Mouse (Mus musculus) liver, adult 2 months (tissue): Measurements from ENCODE around the gene 5730409E04Rik.

ENCODE experiments used
- CTCF ChIP-seq: fragments of 200-500 bp; IDR thresholded peaks from 2 replicates; pipeline ENCODE4 v1.5.1; 2011; ENCODE audit warnings: low read depth, low read length, control low read depth
- POLR2A ChIP-seq: fragments of 200-500 bp; IDR thresholded peaks from 2 replicates; pipeline ENCODE4 v1.6.1; 2011; ENCODE audit warnings: low read length, control low read depth; ENCODE audit not compliant: insufficient read depth; ENCODE audit errors: extremely low read depth

DNA sequence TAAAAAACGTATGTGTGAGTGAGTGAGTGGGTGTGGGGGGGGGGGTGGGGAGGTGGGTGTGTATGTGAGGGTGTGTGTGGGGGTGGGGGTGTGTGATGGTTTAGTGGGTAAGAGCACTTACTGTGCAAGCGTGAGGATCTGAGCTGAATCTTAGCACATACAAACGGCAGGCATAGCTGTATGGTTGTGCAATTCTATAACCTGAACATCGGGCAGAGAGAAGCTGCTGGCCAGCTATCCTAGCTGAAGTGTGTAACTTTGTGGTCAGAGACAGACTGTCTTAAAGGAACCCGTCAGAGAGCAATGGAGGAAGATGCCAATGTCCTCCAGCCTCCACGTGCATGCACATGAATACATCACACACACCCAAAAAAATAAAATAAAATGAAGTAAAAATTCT is 17.6 kb upstream of the 5730409E04Rik start:
- TF ChIP-seq POLR2A, result no peak
- TF ChIP-seq CTCF, result no peak
